13 mouse cellular contexts compared by ENCODE assay signal in the genomic region with DNA sequence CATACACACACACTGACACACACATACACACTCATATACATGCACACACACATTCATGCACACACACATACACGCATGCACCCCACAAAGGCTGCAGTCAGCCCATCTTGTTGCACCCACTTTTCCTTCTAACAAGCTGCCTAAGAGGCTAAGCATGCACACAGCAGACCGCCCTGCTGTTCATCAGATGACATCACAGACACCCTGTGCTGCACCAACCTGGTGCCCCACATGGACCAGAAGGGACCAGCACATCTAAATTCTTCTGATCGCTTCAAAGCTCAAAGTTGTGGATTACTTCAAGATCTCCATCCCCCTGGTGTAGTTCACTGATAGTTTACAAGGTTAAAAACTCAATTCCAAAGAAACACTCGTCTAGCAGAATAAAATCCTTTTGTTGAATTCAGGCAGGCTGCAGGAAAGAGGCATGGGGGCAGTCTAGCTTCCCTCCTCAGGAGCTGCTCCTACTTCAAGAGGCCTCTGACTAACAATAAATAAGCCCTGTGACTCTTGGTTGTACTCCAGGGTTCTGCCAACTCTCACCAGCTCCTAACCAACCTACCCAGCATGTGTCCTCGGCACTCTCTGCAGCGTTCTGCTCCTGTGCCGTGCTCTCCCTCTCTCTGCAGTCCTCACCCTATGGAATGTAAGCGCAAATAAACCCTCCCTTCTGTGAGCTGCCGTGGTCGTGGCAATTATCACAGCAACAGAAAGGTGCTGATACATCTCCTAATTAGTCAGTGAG. TPM values are rescaled to one million over a fixed set of nuclear protein-coding genes. Genes with fewer than 3 reads are reported as not detected.
A peak's percentile ranks its signal among the peaks of the same experiment; 100 is the strongest.
DNase-seq lines count a peak whose midpoint lies in the region; ATAC-seq lines count a peak whose summit lies in the region.
"Had no signal": no experiment of that assay in that cellular context is flagged by ENCODE, and none has a peak within 500 bp of the region (broad histone marks: within the 10 kb centered on the region; RNA-seq: fewer than 3 reads in every experiment).

No protein-coding gene starts in this region.

- no peak for ATAC-seq in heart, embryonic 14.5 days (ENCODE audit: insufficient number of reproducible peaks, insufficient read depth, low FRiP score, low read depth)
- ATAC-seq in heart, embryonic 11.5 days (replicated peaks; ENCODE audit: insufficient number of reproducible peaks, low FRiP score, low TSS enrichment) = no peak
- ATAC-seq in neural tube, embryonic 14.5 days (ENCODE audit: low read depth) = no peak
- ATAC-seq: inflammation-experienced regulatory T-cells, adult 6 months; liver, postnatal 0 days had no signal

- no peak overlapping the region for H3K4me3 ChIP-seq in heart, embryonic 14.5 days (ENCODE audit: control insufficient read depth in 1 of 2, insufficient read depth in 1 of 2, low read depth in 1 of 2, low read length in 2 of 2)
- no peak overlapping the region for H3K4me3 ChIP-seq in heart, embryonic 11.5 days (ENCODE audit: low read depth, low read length)
- no peak overlapping the region for H3K4me3 ChIP-seq in neural tube, embryonic 14.5 days (ENCODE audit: low read depth, low read length)
- H3K4me3 ChIP-seq: heart, embryonic 15.5 days; limb, embryonic 13.5 days had no signal

- 0 out of 2 replicates have a peak overlapping the region, but pooled peaks have one; percentile 21 for H3K9ac ChIP-seq in heart, embryonic 14.5 days (ENCODE audit: low read length)
- no peak overlapping the region for H3K9ac ChIP-seq in heart, embryonic 11.5 days (ENCODE audit: low read depth, low read length)
- no peak overlapping the region for H3K9ac ChIP-seq in neural tube, embryonic 14.5 days (replicated peaks; ENCODE audit: low read depth, low read length)
- H3K9ac ChIP-seq: heart, embryonic 15.5 days; limb, embryonic 13.5 days; liver, postnatal 0 days had no signal

- no peaks in the 10 kb centered on the region for H3K36me3 ChIP-seq in heart, embryonic 14.5 days (ENCODE audit: control insufficient read depth, insufficient read depth, low read length)
- no peaks in the 10 kb centered on the region for H3K36me3 ChIP-seq in heart, embryonic 11.5 days (ENCODE audit: control insufficient read depth, insufficient read depth, low read length)
- no peaks in the 10 kb centered on the region for H3K36me3 ChIP-seq in neural tube, embryonic 14.5 days (ENCODE audit: control insufficient read depth, insufficient read depth, low read length)
- H3K36me3 ChIP-seq: heart, embryonic 15.5 days had no signal

- H3K4me1 ChIP-seq in heart, embryonic 14.5 days (ENCODE audit: control insufficient read depth in 2 of 2, insufficient read depth in 2 of 2, low read length in 2 of 2) = peaks cover 18 to 43% of the 10 kb centered on the region in 2 experiments
- peaks cover 21% of the 10 kb centered on the region for H3K4me1 ChIP-seq in heart, embryonic 11.5 days (ENCODE audit: control insufficient read depth, insufficient read depth, low read length)
- peaks cover 31% of the 10 kb centered on the region; the same call in 1 of the 2 replicates for H3K4me1 ChIP-seq in neural tube, embryonic 14.5 days (ENCODE audit: control insufficient read depth, insufficient read depth, low read length)

- H3K4me2 ChIP-seq in heart, embryonic 14.5 days (ENCODE audit: low read length) = no peak overlapping the region
- H3K4me2 ChIP-seq in heart, embryonic 11.5 days = no peak overlapping the region
- no peak overlapping the region for H3K4me2 ChIP-seq in neural tube, embryonic 14.5 days (ENCODE audit: low read depth, low read length)
- H3K4me2 ChIP-seq: heart, embryonic 15.5 days; limb, embryonic 13.5 days had no signal

- no peaks in the 10 kb centered on the region for H3K9me3 ChIP-seq in heart, embryonic 14.5 days (ENCODE audit: control insufficient read depth, low read length)
- H3K9me3 ChIP-seq in heart, embryonic 11.5 days (replicated peaks; ENCODE audit: control insufficient read depth, low read length) = no peaks in the 10 kb centered on the region
- no peaks in the 10 kb centered on the region for H3K9me3 ChIP-seq in neural tube, embryonic 14.5 days (ENCODE audit: control insufficient read depth, low read length)
- H3K9me3 ChIP-seq: heart, embryonic 15.5 days; limb, embryonic 13.5 days had no signal

- no peaks in the 10 kb centered on the region for H3K27me3 ChIP-seq in heart, embryonic 14.5 days (ENCODE audit: control insufficient read depth, insufficient read depth, low read length)
- H3K27me3 ChIP-seq in heart, embryonic 11.5 days (ENCODE audit: control insufficient read depth, insufficient read depth, low read length) = no peaks in the 10 kb centered on the region
- H3K27me3 ChIP-seq in neural tube, embryonic 14.5 days (ENCODE audit: control insufficient read depth, insufficient read depth, low read length) = no peaks in the 10 kb centered on the region
- H3K27me3 ChIP-seq: CH12.LX; heart, embryonic 15.5 days; limb, embryonic 13.5 days had no signal

- WGBS in heart, embryonic 14.5 days = 40% methylated on average over 10 of the region's 10 CpGs
- WGBS in heart, embryonic 11.5 days (ENCODE audit: insufficient replicate concordance) = 43% methylated on average over 10 of the region's 10 CpGs
- WGBS in neural tube, embryonic 14.5 days = 55% methylated on average over 10 of the region's 10 CpGs

- peak; percentile 30 for DNase-seq in lung, postnatal 36 days
- DNase-seq in lung, postnatal 14 days = no peak
- peak; percentile 72 for DNase-seq in cerebellum, adult 9-11 months
- DNase-seq in adrenal gland, postnatal 4 days (ENCODE audit: low spot score in 2 of 2) = no peak
- DNase-seq: liver, postnatal 0 days; thymus, postnatal 25 days had no signal

- H3K27ac ChIP-seq in heart, embryonic 14.5 days (replicated peaks in 1 of 2; ENCODE audit: control insufficient read depth in 1 of 2, insufficient read depth in 1 of 2, low read depth in 2 of 2, low read length in 2 of 2) = no peak overlapping the region
- no peak overlapping the region for H3K27ac ChIP-seq in heart, embryonic 11.5 days (ENCODE audit: low read depth, low read length)
- peak overlapping the region; percentile 62; the same call in 1 of the 2 replicates for H3K27ac ChIP-seq in neural tube, embryonic 14.5 days (ENCODE audit: low read depth, low read length)
- H3K27ac ChIP-seq: heart, embryonic 15.5 days; limb, embryonic 13.5 days had no signal

RNA-seq across cellular contexts. Expression of a gene that starts 22.9 kb away (rescaled TPM):
- polyA plus RNA-seq in heart, embryonic 14.5 days (2014; fragmentation: Nextera tagmentation; extraction: Ambion mirVana) = 12.3 and 12.8 TPM in 2 replicates
- polyA plus RNA-seq in heart, embryonic 11.5 days (2014; fragmentation: Nextera tagmentation; extraction: Ambion mirVana) = 11.9 and 12.8 TPM in 2 replicates
- polyA plus RNA-seq in neural tube, embryonic 14.5 days (2014; fragmentation: Nextera tagmentation; extraction: Ambion mirVana) = 29.0 and 34.1 TPM in 2 replicates
- 10 to 100 TPM; 17.8 to 28.5 TPM for total RNA-seq in adrenal gland, postnatal 4 days (2021)

RNA-seq across cellular contexts. Expression of a gene that starts 43.7 kb away (rescaled TPM):
- polyA plus RNA-seq in heart, embryonic 14.5 days (2014; fragmentation: Nextera tagmentation; extraction: Ambion mirVana) = 33.0 and 39.5 TPM in 2 replicates
- polyA plus RNA-seq in heart, embryonic 11.5 days (2014; fragmentation: Nextera tagmentation; extraction: Ambion mirVana) = 30.5 and 34.3 TPM in 2 replicates
- polyA plus RNA-seq in neural tube, embryonic 14.5 days (2014; fragmentation: Nextera tagmentation; extraction: Ambion mirVana) = 28.4 and 33.4 TPM in 2 replicates
- total RNA-seq in adrenal gland, postnatal 4 days (2021) = 10 to 100 TPM; 22.7 to 33.3 TPM

RNA-seq across cellular contexts. Expression of a gene that starts 49.0 kb away (rescaled TPM):
- 58.5 and 68.2 TPM in 2 replicates for polyA plus RNA-seq in heart, embryonic 14.5 days (2014; fragmentation: Nextera tagmentation; extraction: Ambion mirVana)
- polyA plus RNA-seq in heart, embryonic 11.5 days (2014; fragmentation: Nextera tagmentation; extraction: Ambion mirVana) = 81.7 and 84.2 TPM in 2 replicates
- polyA plus RNA-seq in neural tube, embryonic 14.5 days (2014; fragmentation: Nextera tagmentation; extraction: Ambion mirVana) = 10.8 and 16.3 TPM in 2 replicates
- total RNA-seq in adrenal gland, postnatal 4 days (2021) = 10 to 100 TPM; 13.4 to 14.7 TPM

Comparison
In these comparisons a context has a peak if more than half of its experiments do, and no peak if none do; other contexts are left out.
1. DNase-seq: peak in lung, postnatal 36 days (single experiment) and cerebellum, adult 9-11 months (single experiment); none in lung, postnatal 14 days (single experiment) and adrenal gland, postnatal 4 days (0 of 2).